Mouse (Mus musculus) heart, postnatal 0 days (tissue): Measurements from ENCODE around the gene 9330161L09Rik. TPM values are rescaled to one million over a fixed set of nuclear protein-coding genes. Genes with fewer than 3 reads are reported as not detected.

Source experiments
- ATAC-seq: fragments of 200-750 bp; cut with Nextera tagmentation; 2 replicates; pipeline ENCODE4 v1.8.0; 2017; ENCODE audit warnings: low read depth, moderate number of reproducible peaks, moderate library complexity; ENCODE audit not compliant: insufficient read depth
- DNase-seq: peaks from one replicate; pipeline ENCODE4 v3.0.0-alpha.2; 2016; ENCODE audit warnings: low spot score
- H3K27ac ChIP-seq: fragments of 300-500 bp; sonication (generic); 2 replicates; pipeline ENCODE4 v1.5.1; 2014; ENCODE audit warnings: low read depth, mild to moderate bottlenecking
- H3K27me3 ChIP-seq: fragments of 300-500 bp; sonication (generic); 2 replicates; pipeline ENCODE4 v1.6.1; 2014; ENCODE audit warnings: low read length, mixed read lengths; ENCODE audit not compliant: control insufficient read depth, insufficient read depth
- H3K36me3 ChIP-seq: fragments of 300-500 bp; sonication (generic); replicated peaks from 2 replicates; pipeline ENCODE4 v1.6.1; 2014; ENCODE audit warnings: low read length, mixed read lengths; ENCODE audit not compliant: control insufficient read depth, insufficient read depth
- H3K4me1 ChIP-seq: fragments of 300-500 bp; sonication (generic); 2 replicates; pipeline ENCODE4 v1.6.1; 2014; ENCODE audit warnings: antibody characterized with exemption; ENCODE audit not compliant: control insufficient read depth, insufficient read depth
- H3K4me2 ChIP-seq: fragments of 300-500 bp; sonication (generic); 2 replicates; pipeline ENCODE4 v1.6.1; 2014; ENCODE audit warnings: low read depth, mild to moderate bottlenecking, low read length, moderate library complexity
- H3K4me3 ChIP-seq: fragments of 300-500 bp; sonication (generic); 2 replicates; pipeline ENCODE4 v1.5.1; 2014; ENCODE audit warnings: low read depth, low read length
- H3K9ac ChIP-seq: fragments of 300-500 bp; sonication (generic); replicated peaks from 2 replicates; pipeline ENCODE4 v1.6.1; 2014; ENCODE audit warnings: low read depth, low read length, mixed read lengths
- H3K9me3 ChIP-seq: fragments of 300-500 bp; sonication (generic); replicated peaks from 2 replicates; pipeline ENCODE4 v1.6.1; 2016; ENCODE audit warnings: low read length; ENCODE audit not compliant: control insufficient read depth
- CTCF ChIP-seq: IDR thresholded peaks from 2 replicates; pipeline ENCODE4 v1.5.1; 2016; ENCODE audit warnings: antibody characterized with exemption, control low read depth, low read depth
- EP300 ChIP-seq: IDR thresholded peaks from 2 replicates; pipeline ENCODE4 v1.6.1; 2016; ENCODE audit warnings: antibody characterized with exemption, low read depth
- WGBS: fragments of 180-500 bp; shearing (Covaris S2); extraction: QIAGEN DNeasy Blood & Tissue Kit; methylation state at CpG from one replicate; pipeline ENCODE4 v1.1.7; 2014; 5-methylcytosine and 5-hydroxymethylcytosine counted together
- polyA plus RNA-seq: library from polyadenylated mRNA; unstranded; fragments of >200 nt; fragmentation: Nextera tagmentation; extraction: Ambion mirVana; gene quantifications from 2 replicates; pipeline ENCODE4 v1.2.1, GENCODE M21; 2015
- total RNA-seq: library from RNA; depleted of rRNA; stranded (reverse); fragments of >200 nt; gene quantifications from 2 replicates; pipeline ENCODE4 v1.2.3, GENCODE M21; 2014; ENCODE audit warnings: low replicate concordance

The 9330161L09Rik gene
- total and polyA plus RNA-seq, 2 experiments from 2014 or later, result 0.34 to 2.8 TPM

DNA sequence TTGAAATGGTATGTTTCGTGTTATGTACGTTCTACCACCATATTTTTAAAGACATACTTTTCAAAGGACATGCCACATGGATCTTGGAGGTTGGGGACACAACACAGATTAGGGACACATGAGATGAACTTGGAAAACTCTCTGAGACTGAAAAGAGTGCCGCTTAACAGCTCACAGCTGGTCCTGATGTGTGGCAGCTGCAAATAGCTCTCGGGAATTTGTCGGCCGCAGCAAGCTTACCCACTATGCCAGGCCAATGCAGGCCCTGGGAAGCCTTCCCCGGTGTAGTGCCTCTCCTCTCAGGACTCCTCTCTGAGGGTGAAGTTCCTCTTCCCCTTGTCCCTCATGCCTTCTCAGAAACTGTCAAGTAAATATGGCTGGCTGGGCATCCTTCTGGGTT lies 10.9 kb downstream of the 9330161L09Rik start:
- H3K9me3 ChIP-seq, result no peaks in the 10 kb centered on the region

DNA sequence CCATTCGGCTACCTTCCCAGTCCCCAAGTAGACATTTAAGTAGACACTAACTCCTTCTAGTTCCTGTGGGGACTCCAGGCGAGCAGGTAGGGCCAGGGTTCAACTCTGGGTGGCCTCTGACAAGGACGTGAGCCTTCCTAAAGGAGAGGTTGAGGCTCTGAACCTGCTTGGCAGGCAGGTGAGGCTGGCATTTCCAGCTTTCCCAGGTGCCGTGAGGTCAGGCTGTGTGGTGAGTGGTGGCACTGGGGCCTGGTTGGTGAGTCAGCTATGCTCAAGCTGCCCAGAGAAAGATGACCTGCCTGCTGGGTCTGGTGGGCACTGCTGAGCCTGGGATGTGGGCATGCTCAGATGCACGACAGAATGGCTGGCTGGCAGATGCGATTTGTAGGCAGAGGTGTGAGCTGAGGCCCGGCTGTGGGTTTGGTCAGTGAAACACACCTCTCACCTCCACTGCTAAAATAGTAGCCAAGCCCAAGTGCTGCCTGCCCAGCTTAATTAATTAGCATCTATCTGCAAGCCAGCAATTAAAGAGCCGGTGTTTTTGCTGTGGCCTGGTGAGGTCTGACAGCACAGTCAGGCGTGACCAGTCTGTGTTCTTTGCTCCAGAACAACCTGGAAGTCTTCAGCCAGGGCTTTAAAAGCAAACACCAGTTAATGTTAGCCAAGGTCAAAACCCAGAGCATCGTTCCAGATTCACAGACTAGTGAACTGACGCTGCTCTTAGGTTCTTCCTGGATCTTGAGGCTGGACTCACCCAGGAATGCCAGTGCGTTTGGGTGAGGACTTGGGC lies 11.9 kb downstream of the 9330161L09Rik start:
- ATAC-seq (no peak), DNase-seq (no peak)
- Histone ChIP-seq H3K27me3 (no peaks in the 10 kb centered on the region), H3K27ac (no peak overlapping the region), H3K4me3 (no peak overlapping the region), H3K4me2 (no peak overlapping the region), H3K36me3 (no peaks in the 10 kb centered on the region), H3K9ac (no peak overlapping the region), H3K4me1 (peaks cover 18% of the 10 kb centered on the region), H3K9me3 (no peaks in the 10 kb centered on the region)
- no peak for TF ChIP-seq CTCF
- no peak for TF ChIP-seq EP300
- WGBS, result 63% methylated on average over 12 of the region's 12 CpGs

More for the DNA sequence above, 10.9 kb downstream of the 9330161L09Rik start:
- no peak for ATAC-seq
- Histone ChIP-seq H3K4me1 (peaks cover 14% of the 10 kb centered on the region), H3K27ac (no peak overlapping the region), H3K4me3 (no peak overlapping the region), H3K36me3 (no peaks in the 10 kb centered on the region), H3K27me3 (no peaks in the 10 kb centered on the region), H3K4me2 (no peak overlapping the region), H3K9ac (no peak overlapping the region)
- TF ChIP-seq EP300 (no peak), CTCF (no peak)
- no peak for DNase-seq
- 44% methylated on average over 7 of the region's 7 CpGs for WGBS

GRCm38 (mm10) chr12:103393528-103393927 lies 14.1 kb downstream of the 9330161L09Rik start:
- Histone ChIP-seq H3K27me3 (no peaks in the 10 kb centered on the region), H3K36me3 (no peaks in the 10 kb centered on the region), H3K9me3 (no peaks in the 10 kb centered on the region), H3K4me2 (no peak overlapping the region), H3K4me3 (no peak overlapping the region), H3K27ac (no peak overlapping the region), H3K9ac (no peak overlapping the region), H3K4me1 (peaks cover 22% of the 10 kb centered on the region)
- 50% methylated on average over 6 of the region's 6 CpGs for WGBS
- TF ChIP-seq EP300 (no peak), CTCF (no peak)
- ATAC-seq (no peak), DNase-seq (no peak)

DNA sequence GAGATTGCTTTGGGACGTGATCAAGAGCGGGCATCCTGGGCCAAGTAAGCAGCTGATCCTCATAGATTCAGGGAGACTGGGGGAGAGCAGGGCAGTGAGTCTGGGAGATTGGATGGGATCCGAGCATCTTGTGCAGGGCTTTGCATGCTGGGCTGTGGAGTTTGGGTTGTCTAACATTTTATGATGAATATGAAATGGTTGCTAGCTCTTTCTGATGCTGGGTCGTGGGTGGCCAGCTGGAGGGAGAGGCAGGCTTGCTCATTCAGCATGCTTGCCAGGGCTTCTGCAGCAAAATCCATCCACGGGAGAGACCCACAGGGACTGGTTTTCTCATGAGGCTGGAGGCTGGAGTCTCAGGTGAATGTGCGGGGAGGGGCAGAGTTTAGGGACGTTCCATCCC lies 16.5 kb downstream of the 9330161L09Rik start:
- 56% methylated on average over 7 of the region's 7 CpGs for WGBS
- no peak for DNase-seq
- Histone ChIP-seq H3K4me1 (peaks cover 13% of the 10 kb centered on the region), H3K4me2 (no peak overlapping the region; the same call in 1 of the 2 replicates), H3K36me3 (no peaks in the 10 kb centered on the region), H3K9ac (0 out of 2 replicates have a peak overlapping the region, but pooled peaks have one; percentile 30), H3K9me3 (no peaks in the 10 kb centered on the region), H3K4me3 (no peak overlapping the region), H3K27ac (no peak overlapping the region), H3K27me3 (no peaks in the 10 kb centered on the region)
- TF ChIP-seq CTCF (no peak), EP300 (no peak)
- ATAC-seq, result no peak

DNA sequence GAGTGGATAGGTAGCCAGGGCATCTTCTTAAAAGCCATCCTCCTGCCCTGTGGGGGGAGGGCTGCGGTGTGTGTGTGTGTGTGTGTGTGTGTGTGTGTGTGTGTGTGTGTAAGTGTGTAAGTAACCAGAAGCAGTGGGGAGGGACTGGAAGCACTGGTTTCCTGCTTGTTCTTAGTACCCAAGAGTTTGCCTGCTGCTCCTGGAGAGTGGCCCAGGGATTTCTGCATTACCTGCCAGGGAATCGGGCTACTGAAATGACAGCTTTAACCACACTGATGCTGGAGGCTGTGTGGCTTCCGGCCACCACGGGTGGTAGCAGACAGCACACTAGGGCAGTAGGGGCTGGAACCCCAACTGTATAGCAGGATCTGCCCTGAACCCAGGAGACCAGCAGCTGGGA lies 17.6 kb downstream of the 9330161L09Rik start:
- Histone ChIP-seq H3K4me2 (no peak overlapping the region), H3K9me3 (no peaks in the 10 kb centered on the region), H3K9ac (no peak overlapping the region), H3K4me1 (peaks cover 13% of the 10 kb centered on the region), H3K4me3 (no peak overlapping the region), H3K27ac (no peak overlapping the region), H3K36me3 (no peaks in the 10 kb centered on the region), H3K27me3 (no peaks in the 10 kb centered on the region)
- no peak for TF ChIP-seq EP300
- TF ChIP-seq CTCF, result no peak
- WGBS, result 67% methylated on average over 4 of the region's 4 CpGs
- ATAC-seq, result no peak
- no peak for DNase-seq
